Mouse (Mus musculus) embryonic facial prominence, embryonic 13.5 days (tissue): Measurements from ENCODE around the gene Ankrd40. TPM values are rescaled to one million over a fixed set of nuclear protein-coding genes. Genes with fewer than 3 reads are reported as not detected.

Experiments
- ATAC-seq: fragments of 200-750 bp; cut with Nextera tagmentation; 2 replicates; pipeline ENCODE4 v1.8.0; 2017; ENCODE audit warnings: low read depth; ENCODE audit not compliant: insufficient number of reproducible peaks, insufficient read depth, low FRiP score, low TSS enrichment
- H3K27ac ChIP-seq: fragments of 300-500 bp; sonication (generic); 2 replicates; pipeline ENCODE4 v1.5.1; 2015; ENCODE audit warnings: moderate library complexity, mild to moderate bottlenecking, inconsistent platforms
- H3K27me3 ChIP-seq: fragments of 300-500 bp; sonication (generic); 2 replicates; pipeline ENCODE4 v1.6.1; 2015; ENCODE audit warnings: mild to moderate bottlenecking, inconsistent platforms
- H3K36me3 ChIP-seq: fragments of 300-500 bp; sonication (generic); 2 replicates; pipeline ENCODE4 v1.6.1; 2015; ENCODE audit warnings: mild to moderate bottlenecking, inconsistent platforms
- H3K4me1 ChIP-seq: fragments of 300-500 bp; sonication (generic); 2 replicates; pipeline ENCODE4 v1.6.1; 2015; ENCODE audit warnings: inconsistent platforms
- H3K4me2 ChIP-seq: fragments of 300-500 bp; sonication (generic); 2 replicates; pipeline ENCODE4 v1.6.1; 2015; ENCODE audit warnings: moderate library complexity, mild to moderate bottlenecking, inconsistent platforms
- H3K4me3 ChIP-seq: fragments of 300-500 bp; sonication (generic); 2 replicates; pipeline ENCODE4 v1.5.1; 2015; ENCODE audit warnings: mild to moderate bottlenecking, inconsistent platforms
- H3K9ac ChIP-seq: fragments of 300-500 bp; sonication (generic); 2 replicates; pipeline ENCODE4 v1.6.1; 2015; ENCODE audit warnings: mild to moderate bottlenecking, inconsistent platforms
- H3K9me3 ChIP-seq: fragments of 300-500 bp; sonication (generic); 2 replicates; pipeline ENCODE4 v1.6.1; 2016; ENCODE audit warnings: inconsistent platforms
- WGBS: fragments of 180-500 bp; shearing (Covaris S2); methylation state at CpG from one replicate; pipeline ENCODE4 v1.1.7; 2015; ENCODE audit warnings: mixed read lengths; 5-methylcytosine and 5-hydroxymethylcytosine counted together
- polyA plus RNA-seq: library from polyadenylated mRNA; unstranded; fragments of >200 nt; fragmentation: Nextera tagmentation; extraction: Ambion mirVana; gene quantifications from 2 replicates; pipeline ENCODE4 v1.2.1, GENCODE M21; 2015

Gene Ankrd40
- polyA plus RNA-seq, 1 experiment from 2014 or later, result 16.6 TPM

- 77% methylated on average over 4 of the region's 4 CpGs for WGBS
- Histone ChIP-seq H3K27ac (no peak overlapping the region), H3K27me3 (peaks cover 25% of the 10 kb centered on the region), H3K9ac (no peak overlapping the region), H3K4me3 (no peak overlapping the region), H3K4me1 (peaks cover 15% of the 10 kb centered on the region), H3K36me3 (no peaks in the 10 kb centered on the region), H3K9me3 (no peaks in the 10 kb centered on the region), H3K4me2 (no peak overlapping the region)
- no peak for ATAC-seq
Observed at GRCm38 (mm10) chr11:94389021-94389420, 61.2 kb downstream of the Ankrd40 start.

GRCm38 (mm10) chr11:94389724-94390396 lies 62.1 kb downstream of the Ankrd40 start:
- Histone ChIP-seq H3K4me2 (no peak overlapping the region), H3K36me3 (no peaks in the 10 kb centered on the region), H3K27ac (no peak overlapping the region), H3K4me3 (no peak overlapping the region), H3K27me3 (peaks cover 30% of the 10 kb centered on the region), H3K9ac (no peak overlapping the region), H3K9me3 (no peaks in the 10 kb centered on the region), H3K4me1 (peaks cover 15% of the 10 kb centered on the region)
- 70% methylated on average over 6 of the region's 6 CpGs for WGBS
- no peak for ATAC-seq

- Histone ChIP-seq H3K4me2 (no peak overlapping the region), H3K4me1 (peaks cover 13% of the 10 kb centered on the region), H3K36me3 (no peaks in the 10 kb centered on the region), H3K9me3 (no peaks in the 10 kb centered on the region), H3K4me3 (no peak overlapping the region), H3K9ac (no peak overlapping the region), H3K27ac (no peak overlapping the region), H3K27me3 (peaks cover 30% of the 10 kb centered on the region)
- no peak for ATAC-seq
- WGBS, result 83% methylated on average over 6 of the region's 6 CpGs
Observed at GRCm38 (mm10) chr11:94390825-94391224, 63.0 kb downstream of the Ankrd40 start.

Other genes with a start within 250 kb of the Ankrd40 start
- gene Tob1, start 116.5 kb upstream of the Ankrd40 start, polyA plus RNA-seq, result 25.9 and 26.7 TPM in 2 replicates
- 9.3 and 9.8 TPM in 2 replicates for gene Wfikkn2, start 82.0 kb upstream of the Ankrd40 start, polyA plus RNA-seq
- gene Gm21885, start 46.1 kb upstream of the Ankrd40 start, polyA plus RNA-seq, result 0.37 TPM in 1 of 2 replicates, not detected in the other
- gene Luc7l3, start 6.0 kb upstream of the Ankrd40 start, polyA plus RNA-seq, result 160 and 162 TPM in 2 replicates
- gene Abcc3, start 65.0 kb downstream of the Ankrd40 start, polyA plus RNA-seq, result 0.96 and 1.2 TPM in 2 replicates
- 38.2 and 41.8 TPM in 2 replicates for gene Cacna1g, start 146.2 kb downstream of the Ankrd40 start, polyA plus RNA-seq
- 0.25 and 0.99 TPM in 2 replicates for gene Spata20, start 158.2 kb downstream of the Ankrd40 start, polyA plus RNA-seq
- gene Epn3, start 172.0 kb downstream of the Ankrd40 start, polyA plus RNA-seq, result 4.2 and 4.9 TPM in 2 replicates
- 1.4 and 3.6 TPM in 2 replicates for gene Mycbpap, start 193.7 kb downstream of the Ankrd40 start, polyA plus RNA-seq
- 4.0 and 4.6 TPM in 2 replicates for gene Rsad1, start 221.3 kb downstream of the Ankrd40 start, polyA plus RNA-seq
- gene Chad, start 237.0 kb downstream of the Ankrd40 start, polyA plus RNA-seq, result 7.1 and 8.4 TPM in 2 replicates